Mouse (Mus musculus) cortical plate, adult 2 months (tissue): ENCODE results near the gene Isx.

Source experiments
- CTCF ChIP-seq: fragments of 200-500 bp; IDR thresholded peaks from 2 replicates; pipeline ENCODE4 v1.5.1; 2011; ENCODE audit warnings: mild to moderate bottlenecking, control low read depth, low read length; ENCODE audit not compliant: insufficient read depth; ENCODE audit errors: extremely low read depth
- POLR2A ChIP-seq: fragments of 200-500 bp; IDR thresholded peaks from 2 replicates; pipeline ENCODE4 v1.6.1; 2011; ENCODE audit warnings: mild to moderate bottlenecking, low read length, control low read depth; ENCODE audit not compliant: insufficient read depth; ENCODE audit errors: extremely low read depth

- TF ChIP-seq CTCF (no peak), POLR2A (no peak)
These were observed 10.4 kb upstream of the Isx start for GRCm38 (mm10) chr8:74862598-74862997.
